Mouse (Mus musculus) CH12.LX (cell line): ENCODE measurements around the gene Brd2. TPM values are rescaled to one million over a fixed set of nuclear protein-coding genes. Genes with fewer than 3 reads are reported as not detected.
A peak's percentile ranks its signal among the peaks of the same experiment; 100 is the strongest.

Source experiments
- DNase-seq: peaks from one replicate; pipeline ENCODE4 v3.0.0-alpha.2; 2013; ENCODE audit errors: extremely low read depth
- H3K27ac ChIP-seq: 2 replicates; pipeline ENCODE4 v1.5.1; 2012; ENCODE audit warnings: low read depth, mild to moderate bottlenecking, control low read depth, moderate library complexity; ENCODE audit not compliant: insufficient read depth
- H3K27me3 ChIP-seq: replicated peaks from 2 replicates; pipeline ENCODE3; 2012; ENCODE audit warnings: inconsistent platforms
- H3K36me3 ChIP-seq, 2 experiments: replicated peaks in 1 of 2; 2 replicates each; pipeline versions ENCODE3 to v1.6.1; 2012; ENCODE audit warnings: inconsistent platforms in 1 of 2, low read length in 1 of 2, mild to moderate bottlenecking in 1 of 2, mixed read lengths in 1 of 2, moderate library complexity in 1 of 2; ENCODE audit not compliant: control insufficient read depth in 1 of 2, insufficient read depth in 1 of 2
- H3K4me1 ChIP-seq, 2 experiments: 2 replicates each; pipeline ENCODE4 v1.6.1; 2012; ENCODE audit warnings: inconsistent platforms in 1 of 2, moderate library complexity in 1 of 2; ENCODE audit not compliant: insufficient read depth in 2 of 2, control insufficient read depth in 1 of 2
- H3K4me2 ChIP-seq: 2 replicates; pipeline ENCODE4 v1.6.1; 2012; ENCODE audit warnings: low read depth, mild to moderate bottlenecking, control low read depth; ENCODE audit not compliant: poor library complexity, insufficient read depth, severe bottlenecking
- H3K4me3 ChIP-seq, 3 experiments: fragments of 150-350 bp in 1 of 3; sonication (generic) in 1 of 3; replicated peaks in 1 of 3; 2 replicates each; pipeline versions ENCODE3 to v1.5.1; 2011 to 2012; ENCODE audit warnings: low read depth in 2 of 3, low read length in 2 of 3, mild to moderate bottlenecking in 2 of 3, moderate library complexity in 2 of 3, control low read depth in 1 of 3, improper control_type of control experiment in 1 of 3, inconsistent platforms in 1 of 3, mixed read lengths in 1 of 3; ENCODE audit not compliant: poor library complexity in 1 of 3
- H3K79me2 ChIP-seq: replicated peaks from 2 replicates; pipeline ENCODE4 v1.6.1; 2012; ENCODE audit warnings: mild to moderate bottlenecking, moderate library complexity; ENCODE audit not compliant: control insufficient read depth, poor library complexity, insufficient read depth, severe bottlenecking; ENCODE audit errors: extremely low read depth
- H3K9ac ChIP-seq: 2 replicates; pipeline ENCODE4 v1.6.1; 2012; ENCODE audit warnings: low read depth, mild to moderate bottlenecking, control low read depth, moderate library complexity; ENCODE audit not compliant: insufficient read depth
- H3K9me3 ChIP-seq: replicated peaks from 2 replicates; pipeline ENCODE3; 2012; ENCODE audit warnings: low read length, inconsistent platforms, mixed read lengths
- BHLHE40 ChIP-seq: IDR thresholded peaks from 2 replicates; pipeline ENCODE4 v1.6.1; 2011; ENCODE audit warnings: mild to moderate bottlenecking, low read depth, low read length, improper control_type of control experiment
- CHD2 ChIP-seq: IDR thresholded peaks from 2 replicates; pipeline ENCODE4 v1.6.1; 2011; ENCODE audit warnings: low read length, improper control_type of control experiment
- CTCF ChIP-seq, 2 experiments: IDR thresholded peaks in 1 of 2; conservative IDR thresholded peaks in 1 of 2; 2 replicates each; pipeline ENCODE4 v1.5.1; 2011 to 2012; ENCODE audit warnings: low read depth in 2 of 2, low read length in 2 of 2, improper control_type of control experiment in 1 of 2, inconsistent platforms in 1 of 2, mild to moderate bottlenecking in 1 of 2, moderate library complexity in 1 of 2
- ELF1 ChIP-seq: IDR thresholded peaks from 2 replicates; pipeline ENCODE4 v1.6.1; 2014; ENCODE audit warnings: low read depth, mild to moderate bottlenecking, inconsistent platforms, low read length, improper control_type of control experiment
- EP300 ChIP-seq: IDR thresholded peaks from 2 replicates; pipeline ENCODE4 v1.6.1; 2011; ENCODE audit warnings: low read length, improper control_type of control experiment
- ETS1 ChIP-seq: conservative IDR thresholded peaks from 2 replicates; pipeline ENCODE4 v1.6.1; 2012; ENCODE audit warnings: low read depth, mild to moderate bottlenecking, inconsistent platforms, low read length, improper control_type of control experiment, moderate library complexity
- HCFC1 ChIP-seq: IDR thresholded peaks from 2 replicates; pipeline ENCODE4 v1.6.1; 2012; ENCODE audit warnings: low read depth, mild to moderate bottlenecking, inconsistent platforms, low read length, improper control_type of control experiment
- JUN ChIP-seq: IDR thresholded peaks from 2 replicates; pipeline ENCODE4 v1.6.1; 2011; ENCODE audit warnings: low read depth, mild to moderate bottlenecking, low read length, improper control_type of control experiment, moderate library complexity; ENCODE audit not compliant: insufficient read depth
- JUND ChIP-seq: conservative IDR thresholded peaks from 2 replicates; pipeline ENCODE4 v1.6.1; 2011; ENCODE audit warnings: low read depth, low read length, improper control_type of control experiment
- MAX ChIP-seq: IDR thresholded peaks from 2 replicates; pipeline ENCODE4 v1.6.1; 2011; ENCODE audit warnings: low read length, improper control_type of control experiment
- MAZ ChIP-seq: IDR thresholded peaks from 2 replicates; pipeline ENCODE4 v1.6.1; 2012; ENCODE audit warnings: low read depth, mild to moderate bottlenecking, inconsistent platforms, low read length, improper control_type of control experiment, moderate library complexity
- MEF2A ChIP-seq: IDR thresholded peaks from 2 replicates; pipeline ENCODE4 v1.6.1; 2014; ENCODE audit warnings: low read depth, mild to moderate bottlenecking, inconsistent platforms, low read length, improper control_type of control experiment, borderline replicate concordance
- MYC ChIP-seq: IDR thresholded peaks from 2 replicates; pipeline ENCODE4 v1.6.1; 2011; ENCODE audit warnings: low read depth, mild to moderate bottlenecking, improper control_type of control experiment, low read length
- NRF1 ChIP-seq: IDR thresholded peaks from 2 replicates; pipeline ENCODE4 v1.6.1; 2014; ENCODE audit warnings: low read depth, mild to moderate bottlenecking, inconsistent platforms, low read length, improper control_type of control experiment, moderate library complexity
- PAX5 ChIP-seq: IDR thresholded peaks from 2 replicates; pipeline ENCODE4 v1.6.1; 2012; ENCODE audit warnings: low read length, inconsistent platforms, mixed read lengths
- POLR2A ChIP-seq: IDR thresholded peaks from 2 replicates; pipeline ENCODE4 v1.6.1; 2011; ENCODE audit warnings: low read depth, mild to moderate bottlenecking, improper control_type of control experiment, low read length
- POLR2AphosphoS2 ChIP-seq: IDR thresholded peaks from 2 replicates; pipeline ENCODE4 v1.6.1; 2011; ENCODE audit warnings: low read depth, low read length, improper control_type of control experiment
- RAD21 ChIP-seq: IDR thresholded peaks from 2 replicates; pipeline ENCODE4 v1.6.1; 2011; ENCODE audit warnings: low read depth, mild to moderate bottlenecking, low read length, improper control_type of control experiment, moderate library complexity
- SIN3A ChIP-seq: IDR thresholded peaks from 2 replicates; pipeline ENCODE4 v1.6.1; 2012; ENCODE audit warnings: low read length, improper control_type of control experiment, inconsistent platforms
- TBP ChIP-seq: conservative IDR thresholded peaks from 2 replicates; pipeline ENCODE4 v1.6.1; 2011; ENCODE audit warnings: low read depth, low read length, improper control_type of control experiment
- TCF12 ChIP-seq: IDR thresholded peaks from 2 replicates; pipeline ENCODE4 v1.6.1; 2014; ENCODE audit warnings: low read depth, mild to moderate bottlenecking, inconsistent platforms, low read length, improper control_type of control experiment
- USF2 ChIP-seq: conservative IDR thresholded peaks from 2 replicates; pipeline ENCODE4 v1.6.1; 2011; ENCODE audit warnings: low read depth, low read length, improper control_type of control experiment
- ZC3H11A ChIP-seq: IDR thresholded peaks from 2 replicates; pipeline ENCODE4 v1.6.1; 2012; ENCODE audit warnings: low read depth, mild to moderate bottlenecking, inconsistent platforms, low read length, improper control_type of control experiment
- ZKSCAN1 ChIP-seq: IDR thresholded peaks from 2 replicates; pipeline ENCODE4 v1.6.1; 2012; ENCODE audit warnings: low read depth, inconsistent platforms, low read length, improper control_type of control experiment, borderline replicate concordance
- ZMIZ1 ChIP-seq: IDR thresholded peaks from 2 replicates; pipeline ENCODE4 v1.6.1; 2012; ENCODE audit warnings: low read depth, mild to moderate bottlenecking, inconsistent platforms, low read length, improper control_type of control experiment
- dilution Hi-C: fragments of 300-500 bp; cut with MboI; formaldehyde crosslinking; loops from 2 replicates; pipeline ENCODE4 v1.14.3; 2020; ENCODE audit warnings: low sequenced_read_pairs; ENCODE audit not compliant: extremely low pct_unique_long_range_greater_than_20kb, extremely low pct_ligation_motif_present
- in situ Hi-C: fragments of 300-500 bp; cut with MboI; formaldehyde crosslinking; loops from 3 replicates; pipeline ENCODE4 v1.14.3; 2019; ENCODE audit warnings: low sequenced_read_pairs, low pct_ligation_motif_present, low pct_unique_long_range_greater_than_20kb, mixed read lengths
- polyA plus RNA-seq: library from polyadenylated mRNA; unstranded; fragments of >175 nt; gene quantifications from 2 replicates; pipeline ENCODE4 v1.2.1, GENCODE M21; 2012; ENCODE audit warnings: low read depth; ENCODE audit not compliant: insufficient read length
- total RNA-seq, 2 experiments: library from RNA; depleted of rRNA; stranded (reverse); fragments of 300-350 nt in 1 of 2; fragments of >200 nt in 1 of 2; gene quantifications; 2 replicates each; pipeline ENCODE4 v1.2.3; 2012 to 2014

Gene Brd2
- total and polyA plus RNA-seq, 3 experiments = 101 to 247 (median 141) TPM

GRCm38 (mm10) chr17:34116736-34117370 is 5.6 kb downstream of the Brd2 start:
- Histone ChIP-seq H3K27ac (no peak overlapping the region), H3K4me3 (peak overlapping the region; percentile 88 to 100 (median 100)), H3K36me3 (peaks cover 66 to 75% of the 10 kb centered on the region in 2 experiments), H3K27me3 (no peaks in the 10 kb centered on the region), H3K9ac (peak overlapping the region; percentile 97), H3K4me1 (peaks cover 9 to 36% of the 10 kb centered on the region in 2 experiments; a peak in 3 of 4 replicates), H3K9me3 (no peaks in the 10 kb centered on the region), H3K79me2 (peaks cover 55% of the 10 kb centered on the region), H3K4me2 (peak overlapping the region; percentile 93)
- in situ Hi-C loops = no loop called here
- dilution Hi-C loops = no loop called here
- no peak for TF ChIP-seq ELF1
- no peak; the same call in 1 of the 2 replicates for TF ChIP-seq POLR2A
- no peak for TF ChIP-seq JUN
- TF ChIP-seq POLR2AphosphoS2 = no peak
- TF ChIP-seq ZC3H11A = no peak
- no peak for TF ChIP-seq MAZ
- no peak for TF ChIP-seq MYC
- no peak for TF ChIP-seq MAX
- TF ChIP-seq JUND = no peak
- no peak for TF ChIP-seq PAX5
- TF ChIP-seq ETS1 = no peak
- TF ChIP-seq RAD21 = no peak
- DNase-seq = no peak

GRCm38 (mm10) chr17:34114114-34114513 is 8.3 kb downstream of the Brd2 start:
- TF ChIP-seq CHD2 (no peak), CTCF (conservative IDR thresholded peaks at IDR 0.05 in 1 of 2, IDR thresholded peaks at IDR 0.05 in 1 of 2; ENCODE audit: low read depth in 2 of 2, low read length in 2 of 2) (no peak), EP300 (no peak), TCF12 (no peak), SIN3A (no peak), ZMIZ1 (0 out of 2 replicates have a peak, but pooled peaks have one; percentile 23), BHLHE40 (no peak), MAZ (no peak), MEF2A (no peak), POLR2A (peak; percentile 6; the same call in 1 of the 2 replicates), JUN (no peak), ZKSCAN1 (no peak), HCFC1 (no peak), TBP (no peak), POLR2AphosphoS2 (peak; percentile 78), USF2 (no peak), ELF1 (no peak), NRF1 (no peak), ZC3H11A (no peak)
- H3K4me2 ChIP-seq = no peak overlapping the region
- H3K4me1 ChIP-seq = peaks cover 9 to 36% of the 10 kb centered on the region in 2 experiments; a peak in 3 of 4 replicates
- H3K9me3 ChIP-seq = no peaks in the 10 kb centered on the region
- dilution Hi-C loops (no loop called here), in situ Hi-C loops (no loop called here)
- H3K9ac ChIP-seq = no peak overlapping the region
- H3K4me3 ChIP-seq = no peak overlapping the region
- no peaks in the 10 kb centered on the region for H3K27me3 ChIP-seq
- DNase-seq = no peak
- H3K36me3 ChIP-seq = peaks cover 70 to 90% of the 10 kb centered on the region in 2 experiments
- peaks cover 51% of the 10 kb centered on the region for H3K79me2 ChIP-seq
- no peak overlapping the region for H3K27ac ChIP-seq
